Mouse (Mus musculus) thymus, postnatal 36 days (tissue): ENCODE measurements around the gene Tbxas1.

Source experiments
- DNase-seq, 2 experiments: peaks; one replicate each; pipeline ENCODE4 v3.0.0; 2022; ENCODE audit warnings: mixed read lengths in 2 of 2

The Tbxas1 gene

GRCm38 (mm10) chr6:38875258-38876070, at the start of gene Tbxas1:
TSS of gene Tbxas1 (plus strand) at chr6:38875404.
- peak; percentile 37 to 55 for DNase-seq

DNA sequence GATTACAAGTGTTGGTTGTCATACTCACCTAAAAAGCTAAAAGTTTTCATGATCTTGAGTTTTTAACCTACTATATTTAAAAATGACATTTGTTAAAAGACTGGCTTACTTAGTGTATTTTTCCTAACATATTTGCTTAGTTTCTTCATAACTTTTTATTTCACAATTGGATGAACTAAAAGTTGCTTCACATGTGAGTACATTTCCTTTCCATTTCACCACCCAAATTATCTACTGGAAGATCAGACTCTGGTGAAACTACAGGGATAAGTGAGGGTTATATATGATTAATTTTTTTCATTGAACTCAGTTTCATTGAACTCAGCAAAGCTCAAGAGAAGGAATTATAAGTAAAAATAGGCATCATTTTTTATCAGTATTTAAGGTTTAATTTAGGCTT, 49.3 kb upstream of the Tbxas1 start:
- DNase-seq: no peak

GRCm38 (mm10) chr6:38826857-38827256, 48.3 kb upstream of the Tbxas1 start:
- no peak for DNase-seq

DNA sequence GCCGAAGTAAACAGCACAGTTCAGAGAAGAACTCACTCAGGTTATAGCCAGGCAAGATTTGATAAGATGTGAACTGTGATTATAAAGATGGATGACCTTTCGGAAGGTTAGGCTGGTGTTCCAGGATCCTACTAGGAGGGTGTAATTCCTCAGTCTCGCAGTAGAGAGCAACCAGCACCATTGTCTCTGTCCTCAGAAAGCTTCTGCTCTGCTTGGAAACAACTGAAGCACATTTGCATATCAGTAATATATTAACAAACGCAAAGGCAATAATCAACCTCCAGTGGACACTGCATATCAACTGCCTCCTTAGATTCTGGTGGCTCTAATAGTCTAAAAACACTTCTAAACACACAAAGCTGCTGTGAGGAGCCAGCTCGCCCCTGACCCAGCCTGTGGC, 47.8 kb upstream of the Tbxas1 start:
- DNase-seq: no peak

- no peak for DNase-seq
Measured at GRCm38 (mm10) chr6:38828211-38828610, 47.0 kb upstream of the Tbxas1 start.

DNA sequence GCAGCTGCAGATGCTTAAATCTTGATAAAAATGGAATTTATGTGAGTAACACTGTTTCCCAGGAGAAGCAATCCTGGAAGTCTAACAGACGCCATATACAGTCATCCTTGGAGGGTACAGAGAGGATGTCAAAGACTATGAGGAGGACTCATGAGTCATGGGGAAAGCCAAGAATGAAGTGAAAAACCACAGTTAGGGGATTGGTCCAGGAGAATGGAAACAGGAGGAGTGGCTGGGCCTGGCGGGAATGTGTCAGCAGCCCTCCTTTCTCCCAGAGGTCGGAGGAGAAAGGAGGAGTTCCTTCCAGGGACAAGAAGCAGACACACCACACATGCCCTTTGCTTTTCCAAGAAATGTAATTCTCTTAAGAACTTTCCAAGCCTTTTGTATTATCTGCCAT, 45.8 kb upstream of the Tbxas1 start:
- DNase-seq: no peak

DNA sequence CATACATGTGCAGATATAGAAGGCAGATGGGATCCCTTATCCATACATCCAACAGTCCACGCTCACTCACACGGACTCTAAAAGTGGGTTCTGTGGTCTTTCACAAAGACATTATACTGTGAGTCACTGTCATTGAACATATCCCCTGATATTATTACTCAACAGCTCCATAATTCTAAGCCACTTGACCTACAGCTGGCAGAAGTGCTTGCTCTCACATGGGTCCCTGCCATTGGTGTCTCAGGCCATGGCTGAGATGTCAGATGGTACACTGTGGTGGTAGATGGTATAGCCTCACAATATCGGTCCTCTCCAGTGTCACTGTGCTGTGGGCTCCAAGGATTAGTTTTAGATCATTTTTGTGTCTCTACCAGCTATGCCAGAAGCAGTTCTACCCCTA, 41.5 kb upstream of the Tbxas1 start:
- DNase-seq: no peak

- DNase-seq: no peak
Measured at GRCm38 (mm10) chr6:38834727-38835126, 40.5 kb upstream of the Tbxas1 start.

GRCm38 (mm10) chr6:38835217-38835616, 40.0 kb upstream of the Tbxas1 start:
- no peak for DNase-seq

DNA sequence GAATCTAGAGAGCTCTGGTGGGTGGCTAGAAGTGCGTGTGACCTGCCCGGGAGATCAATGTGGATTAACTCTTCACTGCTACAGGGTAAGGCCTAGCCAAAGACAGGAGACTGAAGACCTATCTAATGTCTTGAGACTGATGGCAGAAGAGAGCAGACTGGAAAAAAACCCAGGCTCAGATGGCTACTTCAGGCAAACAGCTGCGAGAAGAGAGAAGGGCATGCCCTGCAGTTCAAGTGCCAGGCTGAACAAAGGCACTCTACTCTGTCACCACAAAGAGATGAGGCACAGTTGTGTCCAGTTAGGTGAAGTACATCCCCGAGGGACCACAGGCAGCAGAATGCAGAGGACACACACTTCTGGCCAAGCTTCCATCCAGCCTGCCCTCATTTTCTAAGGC, 37.1 kb upstream of the Tbxas1 start:
- DNase-seq: no peak

DNA sequence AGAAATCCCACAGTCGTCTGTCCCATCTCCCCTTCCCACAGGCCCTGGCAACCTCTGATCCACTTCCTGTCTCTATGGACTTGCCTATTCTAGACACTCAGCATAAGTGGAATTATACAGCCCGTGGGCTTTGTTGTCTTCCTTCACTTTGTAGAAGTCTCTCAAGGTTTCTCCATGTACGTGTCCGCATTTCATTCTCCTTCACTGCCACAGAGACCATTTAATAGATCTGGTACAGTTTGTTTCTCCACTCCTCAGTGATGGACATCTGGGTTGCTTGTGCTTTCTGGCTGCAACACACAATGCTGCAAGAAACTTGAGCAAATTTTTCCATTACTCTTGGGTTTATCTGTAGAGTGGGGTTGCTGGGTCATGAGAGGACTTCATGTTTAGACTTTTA, 35.3 kb upstream of the Tbxas1 start:
- DNase-seq: no peak

DNA sequence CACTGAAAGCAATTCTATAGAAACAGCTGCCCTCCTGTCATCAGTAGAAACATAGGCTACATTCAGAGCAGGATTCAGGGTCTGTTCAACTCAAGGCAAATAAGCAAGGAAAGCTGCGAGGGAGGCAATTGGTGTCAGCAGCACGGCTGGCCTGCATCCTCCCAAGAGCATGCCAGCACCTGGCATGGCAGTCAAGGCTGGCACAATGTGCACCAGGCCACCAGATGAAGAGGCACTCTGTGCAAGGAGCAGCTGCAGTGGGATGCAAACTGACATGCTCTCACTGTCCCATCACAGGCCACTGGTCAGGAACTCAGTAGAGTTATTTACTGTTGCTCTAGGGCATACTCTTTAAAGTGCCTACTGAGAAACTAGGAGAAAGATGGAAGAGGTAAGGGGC, 34.8 kb upstream of the Tbxas1 start:
- no peak for DNase-seq

- DNase-seq: no peak
Measured at GRCm38 (mm10) chr6:38840780-38841179, 34.4 kb upstream of the Tbxas1 start.

- no peak for DNase-seq
Measured at GRCm38 (mm10) chr6:38841551-38841950, 33.7 kb upstream of the Tbxas1 start.

GRCm38 (mm10) chr6:38845117-38845516, 30.1 kb upstream of the Tbxas1 start:
- DNase-seq: no peak

- no peak for DNase-seq
Measured at GRCm38 (mm10) chr6:38845876-38846275, 29.3 kb upstream of the Tbxas1 start.

- no peak for DNase-seq
Measured at GRCm38 (mm10) chr6:38846330-38847195, 28.6 kb upstream of the Tbxas1 start.

DNA sequence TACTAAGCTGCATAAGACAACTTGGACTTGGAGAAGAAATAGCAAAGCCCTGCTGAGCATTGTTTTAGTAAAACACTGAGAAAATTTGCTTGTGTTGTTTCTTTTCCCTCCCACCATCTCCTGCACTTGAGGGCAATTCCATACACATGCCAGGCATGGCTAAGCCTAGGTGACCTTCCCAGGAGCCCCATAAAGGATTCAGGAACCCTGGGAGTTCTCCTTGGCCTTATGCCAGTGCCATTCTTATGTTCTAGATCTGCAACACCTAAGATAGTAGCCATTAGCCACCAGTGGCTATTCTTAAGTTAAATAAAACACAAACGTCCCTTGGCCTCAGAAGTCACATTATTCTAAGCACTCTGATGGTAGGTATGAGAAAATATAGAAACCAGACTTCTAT, 27.8 kb upstream of the Tbxas1 start:
- no peak for DNase-seq

DNA sequence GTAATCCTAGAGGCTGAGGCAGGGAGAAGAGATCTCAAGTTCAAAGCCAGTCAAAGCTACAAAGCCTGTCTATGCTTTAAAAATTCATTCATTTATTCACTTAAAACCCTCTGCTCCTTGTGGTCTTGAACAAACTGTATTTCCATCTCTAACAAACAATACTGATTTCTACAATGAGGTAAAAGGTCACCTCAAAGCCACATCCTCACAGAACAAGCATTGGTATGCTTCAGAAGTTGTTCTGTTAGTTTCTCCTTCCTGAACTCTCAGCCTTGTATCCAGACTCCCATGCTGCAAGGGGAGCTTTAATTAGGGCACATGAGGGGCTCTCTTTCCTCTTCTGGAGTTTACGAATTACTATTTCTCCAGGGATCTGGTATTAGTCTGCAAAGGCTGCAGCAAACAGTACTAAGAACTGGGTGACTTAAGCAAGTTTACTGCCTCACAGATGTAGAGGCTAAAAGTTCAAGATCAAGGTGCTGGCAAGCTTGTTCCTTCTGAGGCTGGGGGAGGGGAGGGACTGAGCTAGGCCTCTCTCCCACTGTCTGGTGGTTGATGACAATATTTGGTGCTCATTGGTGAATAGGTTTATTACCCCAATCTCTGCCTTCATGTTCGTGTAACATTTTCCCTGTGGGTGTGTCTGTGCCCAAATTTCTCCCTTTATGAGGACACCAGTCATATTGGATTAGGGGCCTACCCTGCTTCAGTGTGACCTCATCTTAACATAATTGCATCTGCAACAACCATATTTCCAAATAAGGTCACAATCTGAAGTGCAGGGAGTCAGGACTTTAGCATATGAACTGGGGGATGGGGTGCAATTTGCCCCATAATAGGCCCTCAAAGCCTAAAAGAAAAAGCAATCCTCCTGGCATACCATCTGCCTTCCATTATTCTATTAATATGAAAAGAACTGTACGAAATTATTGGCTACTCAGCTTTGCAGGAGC, 27.0 kb upstream of the Tbxas1 start:
- DNase-seq: peak; percentile 4 to 22

- DNase-seq: no peak
Measured at GRCm38 (mm10) chr6:38850715-38851259, 24.4 kb upstream of the Tbxas1 start.

GRCm38 (mm10) chr6:38851740-38852139, 23.5 kb upstream of the Tbxas1 start:
- DNase-seq: no peak

DNA sequence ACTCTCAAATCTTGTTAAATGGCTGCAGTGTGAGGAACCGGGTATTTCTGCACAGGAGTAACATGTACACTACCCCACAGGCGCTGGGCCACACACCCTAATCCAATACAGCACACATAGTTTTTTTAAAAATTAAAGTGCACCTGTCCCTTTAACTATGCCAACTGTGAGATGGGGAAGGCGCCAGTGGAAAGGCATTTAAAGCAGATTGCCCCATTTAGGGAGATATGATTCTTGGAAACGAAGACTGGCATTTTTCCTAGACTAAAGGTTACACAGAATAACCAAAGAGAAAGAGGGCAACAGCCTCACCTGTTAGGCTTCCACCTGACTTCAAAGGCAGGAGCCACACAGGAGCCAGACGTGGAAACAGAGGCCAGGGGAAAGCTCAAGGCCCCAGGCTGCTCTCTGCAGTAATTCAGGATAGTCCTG, 21.6 kb upstream of the Tbxas1 start:
- DNase-seq: no peak

DNA sequence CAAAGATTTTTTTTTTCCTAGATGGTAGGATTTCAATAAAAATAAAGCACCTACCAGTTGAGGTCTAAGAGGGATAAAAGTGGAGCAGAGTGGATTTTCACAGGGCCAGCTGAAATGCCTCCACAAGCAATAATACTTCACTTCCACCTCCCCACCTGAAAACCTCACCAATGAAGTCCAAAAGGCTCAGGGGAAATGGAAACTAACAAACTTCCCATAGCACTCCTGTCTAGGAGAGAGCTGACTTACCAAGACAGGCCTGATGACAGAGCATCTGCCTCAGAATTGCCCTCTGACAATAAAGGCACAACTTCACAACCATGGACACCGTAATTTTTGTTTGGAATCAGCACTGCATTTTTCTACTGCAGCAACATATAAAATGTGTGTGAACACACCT, 15.4 kb upstream of the Tbxas1 start:
- DNase-seq: no peak
